Mouse (Mus musculus) cortical plate, adult 2 months (tissue): ENCODE results near the gene Gdf1.

Experiments used
- CTCF ChIP-seq: fragments of 200-500 bp; IDR thresholded peaks from 2 replicates; pipeline ENCODE4 v1.5.1; 2011; ENCODE audit warnings: mild to moderate bottlenecking, control low read depth, low read length; ENCODE audit not compliant: insufficient read depth; ENCODE audit errors: extremely low read depth
- POLR2A ChIP-seq: fragments of 200-500 bp; IDR thresholded peaks from 2 replicates; pipeline ENCODE4 v1.6.1; 2011; ENCODE audit warnings: mild to moderate bottlenecking, low read length, control low read depth; ENCODE audit not compliant: insufficient read depth; ENCODE audit errors: extremely low read depth

DNA sequence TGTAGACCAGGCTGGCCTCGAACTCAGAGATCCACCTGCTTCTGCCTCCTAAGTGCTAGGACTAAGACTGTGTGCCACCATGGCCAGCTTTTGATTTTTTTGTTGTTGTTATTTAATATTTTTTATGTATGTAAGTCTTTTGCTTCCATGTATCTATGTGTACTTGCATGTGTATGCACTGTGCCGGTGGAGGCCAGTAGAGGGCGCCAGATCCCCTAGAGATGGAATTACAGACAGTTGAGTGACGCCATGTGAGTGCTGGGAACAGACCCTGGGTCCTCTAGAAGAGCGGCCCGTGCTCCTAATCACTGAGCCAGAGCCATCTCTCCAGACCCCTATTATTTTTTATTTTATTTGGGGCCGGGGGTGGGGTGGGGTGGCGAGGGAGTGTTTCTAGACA lies 42.9 kb upstream of the Gdf1 start:
- TF ChIP-seq CTCF (peak; percentile 1; the same call in 1 of the 2 replicates), POLR2A (no peak)
